Mouse (Mus musculus) CH12.LX (cell line): ENCODE measurements around the gene Got2. TPM values are rescaled to one million over a fixed set of nuclear protein-coding genes. Genes with fewer than 3 reads are reported as not detected.

Experiments
- DNase-seq: peaks from one replicate; pipeline ENCODE4 v3.0.0-alpha.2; 2013; ENCODE audit errors: extremely low read depth
- H3K27ac ChIP-seq: 2 replicates; pipeline ENCODE4 v1.5.1; 2012; ENCODE audit warnings: low read depth, mild to moderate bottlenecking, control low read depth, moderate library complexity; ENCODE audit not compliant: insufficient read depth
- H3K27me3 ChIP-seq: replicated peaks from 2 replicates; pipeline ENCODE3; 2012; ENCODE audit warnings: inconsistent platforms
- H3K36me3 ChIP-seq, 2 experiments: replicated peaks in 1 of 2; 2 replicates each; pipeline versions ENCODE3 to v1.6.1; 2012; ENCODE audit warnings: inconsistent platforms in 1 of 2, low read length in 1 of 2, mild to moderate bottlenecking in 1 of 2, mixed read lengths in 1 of 2, moderate library complexity in 1 of 2; ENCODE audit not compliant: control insufficient read depth in 1 of 2, insufficient read depth in 1 of 2
- H3K4me1 ChIP-seq, 2 experiments: 2 replicates each; pipeline ENCODE4 v1.6.1; 2012; ENCODE audit warnings: inconsistent platforms in 1 of 2, moderate library complexity in 1 of 2; ENCODE audit not compliant: insufficient read depth in 2 of 2, control insufficient read depth in 1 of 2
- H3K4me2 ChIP-seq: 2 replicates; pipeline ENCODE4 v1.6.1; 2012; ENCODE audit warnings: low read depth, mild to moderate bottlenecking, control low read depth; ENCODE audit not compliant: poor library complexity, insufficient read depth, severe bottlenecking
- H3K4me3 ChIP-seq, 3 experiments: fragments of 150-350 bp in 1 of 3; sonication (generic) in 1 of 3; replicated peaks in 1 of 3; 2 replicates each; pipeline versions ENCODE3 to v1.5.1; 2011 to 2012; ENCODE audit warnings: low read depth in 2 of 3, low read length in 2 of 3, mild to moderate bottlenecking in 2 of 3, moderate library complexity in 2 of 3, control low read depth in 1 of 3, improper control_type of control experiment in 1 of 3, inconsistent platforms in 1 of 3, mixed read lengths in 1 of 3; ENCODE audit not compliant: poor library complexity in 1 of 3
- H3K79me2 ChIP-seq: replicated peaks from 2 replicates; pipeline ENCODE4 v1.6.1; 2012; ENCODE audit warnings: mild to moderate bottlenecking, moderate library complexity; ENCODE audit not compliant: control insufficient read depth, poor library complexity, insufficient read depth, severe bottlenecking; ENCODE audit errors: extremely low read depth
- H3K9ac ChIP-seq: 2 replicates; pipeline ENCODE4 v1.6.1; 2012; ENCODE audit warnings: low read depth, mild to moderate bottlenecking, control low read depth, moderate library complexity; ENCODE audit not compliant: insufficient read depth
- H3K9me3 ChIP-seq: replicated peaks from 2 replicates; pipeline ENCODE3; 2012; ENCODE audit warnings: low read length, inconsistent platforms, mixed read lengths
- CTCF ChIP-seq, 2 experiments: IDR thresholded peaks in 1 of 2; conservative IDR thresholded peaks in 1 of 2; 2 replicates each; pipeline ENCODE4 v1.5.1; 2011 to 2012; ENCODE audit warnings: low read depth in 2 of 2, low read length in 2 of 2, improper control_type of control experiment in 1 of 2, inconsistent platforms in 1 of 2, mild to moderate bottlenecking in 1 of 2, moderate library complexity in 1 of 2
- POLR2A ChIP-seq: IDR thresholded peaks from 2 replicates; pipeline ENCODE4 v1.6.1; 2011; ENCODE audit warnings: low read depth, mild to moderate bottlenecking, improper control_type of control experiment, low read length
- dilution Hi-C: fragments of 300-500 bp; cut with MboI; formaldehyde crosslinking; loops from 2 replicates; pipeline ENCODE4 v1.14.3; 2020; ENCODE audit warnings: low sequenced_read_pairs; ENCODE audit not compliant: extremely low pct_unique_long_range_greater_than_20kb, extremely low pct_ligation_motif_present
- in situ Hi-C: fragments of 300-500 bp; cut with MboI; formaldehyde crosslinking; loops from 3 replicates; pipeline ENCODE4 v1.14.3; 2019; ENCODE audit warnings: low sequenced_read_pairs, low pct_ligation_motif_present, low pct_unique_long_range_greater_than_20kb, mixed read lengths
- polyA plus RNA-seq: library from polyadenylated mRNA; unstranded; fragments of >175 nt; gene quantifications from 2 replicates; pipeline ENCODE4 v1.2.1, GENCODE M21; 2012; ENCODE audit warnings: low read depth; ENCODE audit not compliant: insufficient read length
- total RNA-seq, 2 experiments: library from RNA; depleted of rRNA; stranded (reverse); fragments of 300-350 nt in 1 of 2; fragments of >200 nt in 1 of 2; gene quantifications; 2 replicates each; pipeline ENCODE4 v1.2.3; 2012 to 2014

The Got2 gene
- total and polyA plus RNA-seq, 3 experiments, result 283 to 489 (median 303) TPM

GRCm38 (mm10) chr8:95817597-95817996, 70.8 kb downstream of the Got2 start:
- no peak overlapping the region for H3K4me3 ChIP-seq
- H3K9me3 ChIP-seq, result no peaks in the 10 kb centered on the region
- in situ Hi-C loops (no loop called here), dilution Hi-C loops (no loop called here)
- TF ChIP-seq POLR2A, result no peak
- H3K9ac ChIP-seq, result no peak overlapping the region
- no peaks in the 10 kb centered on the region for H3K36me3 ChIP-seq
- H3K27me3 ChIP-seq, result no peaks in the 10 kb centered on the region
- no peaks in the 10 kb centered on the region for H3K79me2 ChIP-seq
- H3K4me2 ChIP-seq, result no peak overlapping the region
- DNase-seq, result no peak
- H3K4me1 ChIP-seq, result peaks cover 0 to 24% of the 10 kb centered on the region in 2 experiments; a peak in 2 of 4 replicates
- no peak overlapping the region for H3K27ac ChIP-seq

- dilution Hi-C loops (no loop called here), in situ Hi-C loops (no loop called here)
- no peak overlapping the region for H3K4me3 ChIP-seq
- H3K27me3 ChIP-seq, result no peaks in the 10 kb centered on the region
- H3K9me3 ChIP-seq, result no peaks in the 10 kb centered on the region
- peaks cover 0 to 24% of the 10 kb centered on the region in 2 experiments; a peak in 2 of 4 replicates for H3K4me1 ChIP-seq
- DNase-seq, result no peak
- no peak for TF ChIP-seq CTCF (conservative IDR thresholded peaks at IDR 0.05 in 1 of 2, IDR thresholded peaks at IDR 0.05 in 1 of 2; ENCODE audit: low read depth in 2 of 2, low read length in 2 of 2)
- H3K36me3 ChIP-seq, result no peaks in the 10 kb centered on the region
- no peak overlapping the region for H3K9ac ChIP-seq
- no peak overlapping the region for H3K27ac ChIP-seq
- H3K4me2 ChIP-seq, result no peak overlapping the region
- no peaks in the 10 kb centered on the region for H3K79me2 ChIP-seq
Observed at GRCm38 (mm10) chr8:95816044-95816708, 72.2 kb downstream of the Got2 start.

Other genes starting within 250 kb of the Got2 start
- gene Ndrg4, start 211.6 kb downstream of the Got2 start, total RNA-seq (2012; rRNA removed), result 1.7 and 2.1 TPM in 2 replicates
- gene Ndrg4, start 211.6 kb downstream of the Got2 start, total RNA-seq (2014; rRNA removed), result 1.6 TPM in 2 replicates
- gene Ndrg4, start 211.6 kb downstream of the Got2 start, polyA plus RNA-seq, result 2.1 TPM in 2 replicates
- 29.6 and 31.0 TPM in 2 replicates for gene Setd6, start 172.7 kb downstream of the Got2 start, total RNA-seq (2012; rRNA removed)
- gene Setd6, start 172.7 kb downstream of the Got2 start, total RNA-seq (2014; rRNA removed), result 25.6 and 29.7 TPM in 2 replicates
- gene Setd6, start 172.7 kb downstream of the Got2 start, polyA plus RNA-seq, result 50.6 and 61.3 TPM in 2 replicates
- gene Cnot1, start 81.1 kb downstream of the Got2 start, total RNA-seq (2012; rRNA removed), result 130 and 142 TPM in 2 replicates
- 136 and 146 TPM in 2 replicates for gene Cnot1, start 81.1 kb downstream of the Got2 start, total RNA-seq (2014; rRNA removed)
- gene Cnot1, start 81.1 kb downstream of the Got2 start, polyA plus RNA-seq, result 164 and 182 TPM in 2 replicates
- 138 and 141 TPM in 2 replicates for gene Sap18b, start 63.2 kb downstream of the Got2 start, total RNA-seq (2012; rRNA removed)
- 259 and 305 TPM in 2 replicates for gene Sap18b, start 63.2 kb downstream of the Got2 start, total RNA-seq (2014; rRNA removed)
- 355 and 403 TPM in 2 replicates for gene Sap18b, start 63.2 kb downstream of the Got2 start, polyA plus RNA-seq
- gene Slc38a7, start 35.0 kb downstream of the Got2 start, total RNA-seq (2012; rRNA removed), result 20.3 and 33.2 TPM in 2 replicates
- gene Slc38a7, start 35.0 kb downstream of the Got2 start, total RNA-seq (2014; rRNA removed), result 12.0 and 13.9 TPM in 2 replicates
- gene Slc38a7, start 35.0 kb downstream of the Got2 start, polyA plus RNA-seq, result 28.1 and 31.0 TPM in 2 replicates